ENCODE assay signal across 32 mouse cellular contexts in genomic region chr12:66275890-66276289, GRCm38 (mm10). TPM values are rescaled to one million over a fixed set of nuclear protein-coding genes. Genes with fewer than 3 reads are reported as not detected.
"Had no signal": no experiment of that assay in that cellular context is flagged by ENCODE, and none has a peak within 500 bp of the region (broad histone marks: within the 10 kb centered on the region; RNA-seq: fewer than 3 reads in every experiment).

No protein-coding gene starts in this region.

- DNase-seq: cerebellum, adult 9-10 months; cerebellum, adult 9-11 months; cerebellum, postnatal 10 days; cerebellum, postnatal 14 days; cerebellum, postnatal 25 days; cerebellum, postnatal 36 days; embryo, embryonic 11 days; forebrain, postnatal 0 days; gastrocnemius, adult 2 months; gastrocnemius, postnatal 10 days; gastrocnemius, postnatal 14 days; gastrocnemius, postnatal 25 days; gastrocnemius, postnatal 36 days; heart, adult 11 months; heart, adult 18-20 months; heart, adult 2 months had no signal

- H3K9ac ChIP-seq: embryonic facial prominence, embryonic 12.5 days; embryonic facial prominence, embryonic 13.5 days; embryonic facial prominence, embryonic 15.5 days; forebrain, embryonic 12.5 days; forebrain, embryonic 13.5 days; forebrain, embryonic 15.5 days; forebrain, postnatal 0 days had no signal

- H3K36me3 ChIP-seq: embryonic facial prominence, embryonic 10.5 days; embryonic facial prominence, embryonic 12.5 days; embryonic facial prominence, embryonic 13.5 days; embryonic facial prominence, embryonic 15.5 days; forebrain, embryonic 10.5 days; forebrain, embryonic 12.5 days; forebrain, embryonic 15.5 days had no signal

- ATAC-seq: forebrain, embryonic 13.5 days; forebrain, embryonic 14.5 days; forebrain, embryonic 15.5 days; forebrain, embryonic 16.5 days; forebrain, postnatal 0 days had no signal

- H3K9me3 ChIP-seq: embryonic facial prominence, embryonic 10.5 days; embryonic facial prominence, embryonic 12.5 days; embryonic facial prominence, embryonic 13.5 days; embryonic facial prominence, embryonic 15.5 days; forebrain, embryonic 10.5 days; forebrain, embryonic 12.5 days; forebrain, embryonic 13.5 days; forebrain, embryonic 15.5 days had no signal

- H3K4me3 ChIP-seq: embryonic facial prominence, embryonic 10.5 days; embryonic facial prominence, embryonic 12.5 days; embryonic facial prominence, embryonic 13.5 days; embryonic facial prominence, embryonic 15.5 days; erythroblast, embryonic 14.5 days; forebrain, embryonic 10.5 days; forebrain, embryonic 12.5 days; forebrain, embryonic 13.5 days; forebrain, embryonic 15.5 days; gastrocnemius, adult 2 months; heart, adult 2 months had no signal

- H3K4me1 ChIP-seq: embryonic facial prominence, embryonic 10.5 days; embryonic facial prominence, embryonic 12.5 days; embryonic facial prominence, embryonic 13.5 days; embryonic facial prominence, embryonic 15.5 days; forebrain, embryonic 10.5 days; forebrain, embryonic 12.5 days; forebrain, embryonic 13.5 days; forebrain, embryonic 15.5 days had no signal

- H3K27ac ChIP-seq: embryonic facial prominence, embryonic 10.5 days; embryonic facial prominence, embryonic 12.5 days; embryonic facial prominence, embryonic 13.5 days; embryonic facial prominence, embryonic 15.5 days; forebrain, embryonic 10.5 days; forebrain, embryonic 12.5 days; forebrain, embryonic 13.5 days; forebrain, embryonic 15.5 days; gastrocnemius, adult 2 months; heart, adult 2 months had no signal

- H3K27me3 ChIP-seq: embryonic facial prominence, embryonic 12.5 days; embryonic facial prominence, embryonic 13.5 days; embryonic facial prominence, embryonic 15.5 days; forebrain, embryonic 12.5 days; forebrain, embryonic 13.5 days; forebrain, embryonic 15.5 days had no signal

- H3K4me2 ChIP-seq: embryonic facial prominence, embryonic 12.5 days; embryonic facial prominence, embryonic 13.5 days; embryonic facial prominence, embryonic 15.5 days; forebrain, embryonic 12.5 days; forebrain, embryonic 13.5 days; forebrain, embryonic 15.5 days had no signal

RNA-seq across cellular contexts. Expression of gene Rpl10l, which starts 8.3 kb away (rescaled TPM):
- polyA plus RNA-seq: cortical plate, adult 2 months; embryonic facial prominence, embryonic 10.5 days; embryonic facial prominence, embryonic 11.5 days; embryonic facial prominence, embryonic 12.5 days; embryonic facial prominence, embryonic 13.5 days; embryonic facial prominence, embryonic 14.5 days; embryonic facial prominence, embryonic 15.5 days; erythroblast, embryonic 14.5 days; forebrain, embryonic 10.5 days; forebrain, embryonic 11.5 days; forebrain, embryonic 12.5 days; forebrain, embryonic 13.5 days; forebrain, embryonic 14.5 days; forebrain, embryonic 15.5 days; forebrain, embryonic 16.5 days; forebrain, postnatal 0 days; frontal cortex, adult 2 months had no signal
